Mouse (Mus musculus): ENCODE results near the gene Zfp976.
"Not testable (repeated sequence)": the region's sequence is repeated elsewhere in the genome, so short reads cannot be mapped to it uniquely, and the experiment has no call there.

Zfp976 gene

DNA sequence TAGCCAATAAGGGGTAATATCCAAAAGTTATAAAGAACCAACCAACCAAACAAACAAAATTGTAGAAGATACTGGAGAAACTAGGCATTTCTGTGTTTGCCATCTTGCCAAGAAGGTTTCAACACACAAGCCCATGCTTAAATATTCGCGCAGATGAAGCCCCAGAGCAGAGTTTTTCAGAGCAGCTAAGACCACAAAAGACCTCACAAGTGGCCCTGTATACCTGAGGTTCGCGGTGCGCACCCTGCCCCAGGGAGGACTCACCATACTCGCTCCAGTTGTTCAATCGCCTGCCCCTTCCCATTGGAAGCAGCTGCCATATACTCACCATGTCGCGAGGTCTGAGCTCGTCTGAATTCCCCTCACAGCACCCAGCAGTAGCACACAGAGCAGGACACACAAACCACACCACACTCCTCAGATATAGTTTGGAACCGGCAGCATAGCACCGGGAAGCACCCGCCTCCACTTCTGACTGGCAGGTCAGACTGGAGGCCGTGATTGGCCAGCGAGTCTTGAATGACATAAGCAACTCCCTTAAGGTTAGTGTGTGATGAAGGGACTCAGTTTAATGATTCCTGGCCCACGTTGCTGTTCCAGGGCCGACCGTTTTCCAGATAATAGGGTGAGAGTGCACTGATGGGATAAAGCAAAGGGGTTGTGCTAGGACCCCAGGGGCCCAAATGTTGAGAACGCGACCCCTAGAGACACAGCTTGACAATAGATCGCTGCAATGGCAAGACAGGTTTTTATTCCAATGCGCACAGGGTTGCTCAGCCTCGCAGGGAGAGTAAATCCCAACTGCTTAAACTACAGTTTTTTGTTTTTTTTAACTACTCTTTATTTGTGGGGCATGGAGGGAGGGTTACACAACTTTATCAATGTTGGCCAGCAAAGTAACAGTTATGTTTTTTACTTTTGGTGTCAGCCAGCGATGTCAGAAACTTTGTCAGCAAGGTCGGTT lies at the start of gene Zfp976:
Gene Zfp976 (minus strand): TSS at position 437 of the 964 bp plus-strand sequence.
- not testable (repeated sequence) for DNase-seq (ENCODE audit: low read depth in 2 of 2, low spot score in 2 of 2)

- not testable (repeated sequence) for DNase-seq (ENCODE audit: low read depth in 2 of 2, low spot score in 2 of 2)
These were observed 37.7 kb upstream of the Zfp976 start for GRCm38 (mm10) chr7:42680081-42680480.

GRCm38 (mm10) chr7:42679646-42680045 lies 37.3 kb upstream of the Zfp976 start:
- not testable (repeated sequence) for DNase-seq (ENCODE audit: low read depth in 2 of 2, low spot score in 2 of 2)

- DNase-seq (ENCODE audit: low read depth in 2 of 2, low spot score in 2 of 2), result not testable (repeated sequence)
These were observed 17.8 kb upstream of the Zfp976 start for GRCm38 (mm10) chr7:42660140-42660539.

GRCm38 (mm10) chr7:42655211-42655610 lies 12.8 kb upstream of the Zfp976 start:
- DNase-seq (ENCODE audit: low read depth in 2 of 2, low spot score in 2 of 2), result not testable (repeated sequence)

- not testable (repeated sequence) for DNase-seq (ENCODE audit: low read depth in 2 of 2, low spot score in 2 of 2)
These were observed 782 bp upstream of the Zfp976 start for GRCm38 (mm10) chr7:42643120-42643620.

DNA sequence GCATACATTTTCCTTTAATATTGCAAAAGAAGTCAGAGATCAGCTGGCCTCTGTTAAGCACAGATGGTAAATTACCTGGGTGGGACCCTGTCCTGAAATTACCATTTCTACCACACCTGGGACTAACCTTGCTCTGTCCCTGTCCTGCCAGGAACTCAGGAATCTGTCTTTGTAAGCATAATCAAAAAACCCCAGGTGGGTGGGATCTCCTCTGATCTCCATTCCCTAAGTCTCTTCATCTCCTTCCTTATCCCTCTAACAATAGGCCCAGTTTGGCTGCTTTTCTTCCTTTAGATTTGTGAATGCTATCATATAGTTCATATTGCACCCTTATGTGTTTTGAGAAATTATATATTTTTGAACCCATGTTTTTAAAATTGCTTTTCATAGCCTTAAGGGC lies 11.4 kb downstream of the Zfp976 start:
- not testable (repeated sequence) for DNase-seq (ENCODE audit: low read depth in 2 of 2, low spot score in 2 of 2)

DNA sequence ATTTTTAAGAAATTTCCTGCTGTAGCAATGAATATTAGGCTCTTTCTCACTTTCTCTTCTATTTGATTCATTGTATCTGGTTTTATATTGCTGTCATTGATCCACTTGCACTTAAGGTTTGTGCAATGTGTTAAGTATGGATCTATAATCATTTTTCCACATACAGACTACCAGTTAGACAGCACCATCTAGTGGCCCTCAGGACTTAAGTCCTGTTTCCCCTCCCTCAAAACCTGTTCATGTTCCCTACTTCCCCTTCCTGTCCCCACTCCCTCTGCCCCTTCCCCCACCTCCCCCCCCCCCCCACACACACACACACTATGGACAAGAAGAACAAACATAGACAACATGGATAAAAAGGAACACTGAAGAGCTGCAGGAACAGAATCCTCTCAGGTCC lies 46.7 kb downstream of the Zfp976 start:
- not testable (repeated sequence) for DNase-seq (ENCODE audit: low read depth in 2 of 2, low spot score in 2 of 2)

GRCm38 (mm10) chr7:42592413-42592812 lies 50.0 kb downstream of the Zfp976 start, which contains the start of gene Zfp977:
Gene Zfp977 (minus strand): TSS chr7:42592547.
- DNase-seq (ENCODE audit: low read depth in 2 of 2, low spot score in 2 of 2), result not testable (repeated sequence)

GRCm38 (mm10) chr7:42591311-42591710 lies 51.1 kb downstream of the Zfp976 start:
- not testable (repeated sequence) for DNase-seq (ENCODE audit: low read depth in 2 of 2, low spot score in 2 of 2)

- no peak for DNase-seq (ENCODE audit: low read depth in 2 of 2, low spot score in 2 of 2)
These were observed 63.9 kb downstream of the Zfp976 start, which contains the start of gene Gm21028 for GRCm38 (mm10) chr7:42578488-42578887. Gene Gm21028 (minus strand): TSS chr7:42578588.
